Mouse (Mus musculus): ENCODE measurements at regions not wholly inside any gene's neighbourhood (a gene's known extent, or its start where the extent isn't known, plus 50 kb on each side); places are given as distances from the start of the nearest gene placed in this dataset.

- DNase-seq (ENCODE audit: low read depth, low spot score) = peak; percentile 60
Observed at GRCm38 (mm10) chr9:61510217-61510893, 138.2 kb downstream of the Tle3 start.

- peak; percentile 56 for DNase-seq (ENCODE audit: low read depth, low spot score)
Observed at GRCm38 (mm10) chr9:61509591-61510191, 137.5 kb downstream of the Tle3 start.

GRCm38 (mm10) chr9:61509091-61509490, 136.9 kb downstream of the Tle3 start:
- DNase-seq (ENCODE audit: low read depth, low spot score) = no peak

GRCm38 (mm10) chr9:61500851-61501250, 128.7 kb downstream of the Tle3 start:
- DNase-seq (ENCODE audit: low read depth, low spot score) = no peak

- no peak for DNase-seq (ENCODE audit: low read depth, low spot score)
Observed at GRCm38 (mm10) chr9:61492896-61493295, 120.7 kb downstream of the Tle3 start.

- DNase-seq (ENCODE audit: low read depth, low spot score) = no peak
Observed at GRCm38 (mm10) chr9:61491131-61491712, 119.1 kb downstream of the Tle3 start.

GRCm38 (mm10) chr9:61489983-61490382, 117.8 kb downstream of the Tle3 start:
- no peak for DNase-seq (ENCODE audit: low read depth, low spot score)

GRCm38 (mm10) chr9:61489147-61489546, 117.0 kb downstream of the Tle3 start:
- no peak for DNase-seq (ENCODE audit: low read depth, low spot score)

- no peak for DNase-seq (ENCODE audit: low read depth, low spot score)
Observed at GRCm38 (mm10) chr9:61487824-61488223, 115.7 kb downstream of the Tle3 start.

- no peak for DNase-seq (ENCODE audit: low read depth, low spot score)
Observed at GRCm38 (mm10) chr9:61487146-61487545, 115.0 kb downstream of the Tle3 start.

- DNase-seq (ENCODE audit: low read depth, low spot score) = peak; percentile 80
Observed at GRCm38 (mm10) chr9:61484391-61484790, 112.2 kb downstream of the Tle3 start.

- DNase-seq (ENCODE audit: low read depth, low spot score) = no peak
Observed at GRCm38 (mm10) chr9:61479626-61480025, 107.5 kb downstream of the Tle3 start.

- no peak for DNase-seq (ENCODE audit: low read depth, low spot score)
Observed at GRCm38 (mm10) chr9:61478862-61479261, 106.7 kb downstream of the Tle3 start.

GRCm38 (mm10) chr9:61476351-61476750, 104.2 kb downstream of the Tle3 start:
- DNase-seq (ENCODE audit: low read depth, low spot score) = no peak

- no peak for DNase-seq (ENCODE audit: low read depth, low spot score)
Observed at GRCm38 (mm10) chr9:61470815-61471505, 98.8 kb downstream of the Tle3 start.

GRCm38 (mm10) chr9:61468897-61469509, 96.8 kb downstream of the Tle3 start:
- peak; percentile 53 for DNase-seq (ENCODE audit: low read depth, low spot score)

- DNase-seq (ENCODE audit: low read depth, low spot score) = peak; percentile 77
Observed at GRCm38 (mm10) chr9:61468368-61468848, 96.2 kb downstream of the Tle3 start.
